Mouse (Mus musculus) adrenal gland, postnatal 10 days (tissue): ENCODE measurements around the gene 4931414P19Rik. TPM values are rescaled to one million over a fixed set of nuclear protein-coding genes. Genes with fewer than 3 reads are reported as not detected.

ENCODE experiments used
- DNase-seq: peaks from one replicate; pipeline ENCODE4 v3.0.0; 2021; ENCODE audit warnings: mixed read lengths
- long read RNA-seq, 2 experiments: library from polyadenylated mRNA; stranded (forward); transcript quantifications; one replicate each; pipeline ENCODE4 v2.0.0; 2021
- total RNA-seq, 2 experiments: library from RNA; stranded (reverse); gene quantifications; 2 replicates each; pipeline ENCODE4 v1.2.3; 2021

The 4931414P19Rik gene
- 1 to 10 TPM; 4.9 to 6.9 TPM for total RNA-seq
- long read RNA-seq, experiment 1, partial matches to known transcripts, result 1 of 8 reads
- long read RNA-seq, experiment 1, other reads (novel, unspliced or antisense), result 5 of 8 reads
- long read RNA-seq, experiment 2, partial matches to known transcripts, result 0 of 1 reads
- long read RNA-seq, experiment 2, other reads (novel, unspliced or antisense), result 1 of 1 reads

DNA sequence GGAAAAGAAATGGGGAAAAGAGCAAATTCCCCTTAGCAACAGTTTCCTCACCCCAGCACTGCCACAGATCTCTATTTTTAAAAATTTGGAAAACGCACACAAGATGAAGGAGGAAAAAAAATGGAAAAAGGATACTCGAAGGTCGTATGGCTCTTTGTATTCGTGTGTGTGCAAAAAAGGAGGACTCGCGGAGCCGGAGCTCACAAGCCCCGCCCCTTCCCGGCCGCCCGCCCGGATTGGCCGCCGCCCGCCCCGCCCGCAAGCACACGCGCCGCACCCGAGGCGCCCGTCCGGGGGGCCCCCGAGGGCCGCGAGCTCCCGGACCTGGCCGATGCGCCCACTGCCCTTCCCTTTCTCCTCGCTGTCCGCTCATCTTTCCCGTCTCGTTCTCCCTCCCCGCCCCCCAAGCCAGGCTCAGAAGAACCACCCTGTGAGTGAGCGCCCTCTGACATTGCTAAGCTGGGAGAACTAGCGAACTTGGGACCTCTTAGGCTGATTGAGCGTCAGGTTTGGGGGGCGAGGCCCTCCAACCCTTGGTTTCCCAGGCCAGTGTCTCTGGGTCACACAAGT is at the start of gene 4931414P19Rik:
4931414P19Rik (minus strand) TSS at position 242 of the 570 bp plus-strand sequence.
- DNase-seq, result peak; percentile 91

DNA sequence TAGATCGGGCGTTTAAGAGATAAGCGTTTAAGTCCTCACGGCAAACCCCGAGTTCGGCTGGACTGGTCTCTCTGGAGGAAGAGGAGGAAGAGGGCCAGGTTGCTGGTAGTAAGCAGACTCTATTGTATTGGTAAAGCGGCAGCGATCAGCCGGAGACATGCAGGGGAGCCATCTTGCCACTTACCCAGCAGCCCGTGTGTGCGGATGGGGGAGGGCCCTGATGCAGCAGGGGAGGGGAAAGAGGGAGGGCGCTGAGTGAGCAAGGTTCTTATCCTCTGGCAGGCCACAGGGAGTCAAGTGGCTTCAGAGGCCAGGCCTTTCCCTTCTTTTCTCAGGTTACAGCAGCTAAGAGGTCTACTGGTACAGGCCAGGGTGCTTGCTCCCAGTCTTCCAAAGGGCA is 47.7 kb upstream of the 4931414P19Rik start:
- DNase-seq, result peak; percentile 92

DNA sequence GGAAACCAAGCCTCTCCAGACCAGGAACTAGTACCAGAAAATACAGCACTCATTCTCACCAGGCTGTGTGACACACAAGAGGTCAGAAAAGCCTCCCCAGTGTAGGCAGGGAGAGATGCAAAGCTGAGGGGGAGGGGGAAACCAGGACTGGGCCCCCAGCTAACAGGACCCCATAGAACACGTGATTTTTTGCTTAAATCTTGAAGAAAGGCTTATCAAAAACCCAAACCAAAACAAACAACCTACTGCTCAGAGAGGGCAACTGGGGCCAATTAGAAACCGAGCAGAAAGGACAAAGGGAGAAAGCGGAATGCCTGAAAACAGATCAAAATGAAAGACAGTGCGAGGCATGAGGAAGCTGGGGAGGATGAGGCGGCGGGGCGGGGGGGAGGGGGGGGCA is 47.0 kb upstream of the 4931414P19Rik start:
- no peak for DNase-seq

DNA sequence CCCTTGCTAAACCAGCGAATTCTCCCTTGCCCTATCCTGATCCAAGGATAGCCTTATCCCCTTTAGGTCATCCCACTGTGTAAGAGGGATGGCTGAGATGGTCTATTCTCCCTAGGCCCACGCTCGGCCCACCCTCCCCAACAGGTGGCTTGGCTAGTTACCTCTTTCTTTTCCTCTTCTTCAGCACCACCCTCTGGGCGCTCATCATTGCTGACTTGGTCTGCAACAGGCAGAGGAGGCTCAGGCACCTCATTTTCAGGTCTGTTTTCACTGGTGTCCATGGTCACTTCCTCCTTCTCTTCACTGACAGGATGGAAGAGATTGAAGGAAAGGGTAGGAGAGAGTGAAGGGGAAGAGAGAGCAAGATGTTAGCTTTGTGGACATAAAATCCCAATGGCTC is 45.8 kb upstream of the 4931414P19Rik start:
- DNase-seq, result no peak

DNA sequence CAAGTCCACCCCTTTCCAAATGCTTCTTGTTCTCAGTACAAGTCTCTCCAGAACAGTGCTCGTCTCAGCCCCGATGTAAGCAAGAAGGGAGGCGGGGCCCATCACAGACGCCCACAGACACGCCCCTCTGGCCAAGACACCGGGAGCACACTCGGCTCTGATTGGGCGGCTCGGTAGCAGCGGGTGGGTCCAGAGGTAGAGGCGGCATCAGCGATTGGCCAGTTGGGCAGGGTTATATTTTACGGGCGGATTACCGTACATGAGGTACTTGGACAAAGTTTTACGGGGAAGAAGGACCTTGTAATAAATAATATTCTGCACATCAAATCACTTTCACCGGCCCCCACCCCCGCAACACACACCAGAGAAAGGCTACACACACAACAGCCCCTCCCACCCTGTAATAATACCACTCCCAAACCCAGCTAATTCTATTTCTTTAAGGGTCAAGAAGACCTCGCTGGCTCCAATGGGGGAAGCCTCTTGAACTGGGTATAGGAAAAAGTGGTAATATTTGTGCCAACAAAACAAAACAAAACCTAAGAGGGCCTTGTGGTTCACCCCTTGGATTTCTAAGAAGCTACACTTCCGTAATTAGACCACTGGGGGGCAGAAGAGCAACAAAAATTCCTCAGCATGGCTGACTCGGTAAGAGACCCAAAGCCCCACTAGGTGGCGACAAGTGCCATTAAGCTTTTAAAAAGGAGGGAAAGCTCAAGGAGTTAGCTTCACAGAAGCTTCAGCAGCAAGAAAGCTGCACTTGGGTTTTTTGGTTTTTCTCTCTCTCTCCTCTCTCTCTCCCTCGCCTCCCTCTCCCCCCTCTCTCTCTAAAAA is 45.0 kb upstream of the 4931414P19Rik start:
- peak; percentile 89 for DNase-seq

DNA sequence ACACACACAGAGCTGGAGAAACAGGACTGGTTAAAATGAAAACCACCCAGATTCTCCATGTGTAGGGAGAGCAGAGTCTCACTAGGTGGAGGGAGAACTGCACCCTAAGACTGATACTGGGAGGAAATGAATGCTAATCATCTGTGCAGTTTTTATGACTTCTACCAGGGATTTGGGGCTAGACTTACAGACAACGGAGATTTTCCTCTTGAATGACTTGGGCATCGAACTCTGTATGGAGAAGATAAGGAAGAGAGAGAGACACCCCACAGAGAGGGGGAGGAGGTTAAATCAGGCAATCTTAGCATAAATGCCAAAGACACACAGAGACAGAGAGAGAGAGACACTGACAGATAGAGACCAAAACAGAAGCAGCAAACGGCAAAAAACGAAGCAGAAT is 42.1 kb upstream of the 4931414P19Rik start:
- DNase-seq, result no peak

DNA sequence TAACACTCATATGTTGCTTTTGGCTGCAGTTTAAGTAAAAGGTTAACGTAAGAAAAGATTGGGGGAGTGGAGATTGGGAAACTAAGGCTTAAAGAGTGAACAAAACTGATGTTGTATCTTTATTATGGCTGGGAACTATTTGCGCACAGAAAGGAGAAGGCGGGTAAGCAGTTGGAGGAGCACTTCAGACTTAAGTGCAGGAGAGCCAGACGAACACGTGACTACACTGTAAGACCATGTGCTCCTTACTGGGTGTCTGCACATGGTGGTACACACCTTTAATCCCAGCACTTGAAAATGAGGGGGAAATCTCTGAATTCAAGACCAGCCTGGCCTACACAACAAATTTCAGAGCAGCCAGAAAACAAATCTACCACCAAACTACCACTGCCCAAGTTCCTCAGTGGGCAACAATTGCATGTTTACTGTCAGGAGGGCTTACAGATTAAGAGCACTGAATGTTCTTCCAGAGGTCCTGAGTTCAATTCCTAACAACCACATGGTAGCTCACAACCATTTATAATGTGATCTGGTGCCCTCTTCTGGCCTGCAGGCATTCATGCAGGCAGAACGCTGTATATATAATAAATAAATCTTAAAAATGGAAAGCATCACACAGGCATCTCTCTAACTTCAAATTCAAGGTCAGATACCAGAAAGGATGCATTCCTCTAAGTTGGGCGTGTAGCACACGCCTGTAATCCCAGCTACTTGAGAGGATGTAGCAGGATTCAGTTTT is 41.3 kb upstream of the 4931414P19Rik start:
- DNase-seq, result no peak

DNA sequence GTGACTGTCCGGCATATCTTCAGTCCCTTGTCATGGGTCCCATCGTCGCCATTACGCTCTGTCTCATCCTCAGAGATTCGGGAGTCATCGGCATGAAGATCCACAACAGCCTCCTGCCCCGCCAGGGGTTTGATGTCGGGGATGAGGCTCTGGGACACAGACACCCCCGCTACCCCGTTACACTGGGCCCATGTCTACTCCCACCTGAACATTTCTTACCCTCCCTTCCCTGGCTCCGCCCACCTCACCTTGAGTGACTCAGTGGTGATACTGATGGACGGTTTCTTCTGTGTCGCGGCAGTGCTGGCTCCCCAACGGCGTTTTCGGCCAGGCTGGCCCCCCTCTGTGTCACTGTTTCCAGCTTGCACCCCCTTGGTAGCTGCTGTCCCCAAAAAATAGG is 40.7 kb upstream of the 4931414P19Rik start:
- DNase-seq, result no peak

DNA sequence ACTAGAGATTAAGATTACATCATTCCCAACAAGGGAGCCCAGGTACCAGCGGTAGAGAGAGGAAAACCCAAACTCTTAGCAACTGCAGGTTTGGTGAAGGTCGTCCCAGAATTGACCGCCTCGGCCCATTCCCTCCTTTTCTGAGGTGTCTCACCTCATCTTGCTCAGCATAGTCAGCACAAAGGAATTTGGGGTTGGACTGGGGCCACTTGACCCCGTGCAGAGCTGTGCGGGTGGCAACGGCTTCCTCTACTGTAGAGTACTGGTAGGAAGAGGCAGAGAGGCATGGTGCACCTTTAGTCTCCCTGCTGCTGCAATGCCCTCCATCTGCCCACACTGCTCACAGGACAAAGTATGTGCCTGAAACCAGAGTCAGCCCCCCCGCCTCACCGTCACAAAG is 38.5 kb upstream of the 4931414P19Rik start:
- no peak for DNase-seq

DNA sequence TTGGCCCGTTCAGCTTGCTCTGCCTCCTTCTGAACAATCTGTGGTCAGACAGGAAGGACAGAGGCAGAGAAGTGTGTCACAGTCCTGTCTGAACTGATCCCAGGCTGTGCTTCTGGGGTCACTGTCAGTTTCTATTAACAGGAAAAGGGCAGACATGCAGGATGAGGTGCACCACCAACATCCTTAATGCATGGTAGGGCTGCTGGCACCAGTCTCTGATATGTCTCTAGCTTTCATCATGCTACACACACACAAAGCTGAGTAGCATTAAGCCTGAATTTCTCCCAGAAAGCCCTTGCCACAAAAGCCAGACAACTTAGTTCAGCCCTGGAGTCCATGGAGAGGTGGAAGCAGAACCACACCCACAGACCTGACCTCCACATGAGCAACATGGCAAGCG is 37.2 kb upstream of the 4931414P19Rik start:
- no peak for DNase-seq

DNA sequence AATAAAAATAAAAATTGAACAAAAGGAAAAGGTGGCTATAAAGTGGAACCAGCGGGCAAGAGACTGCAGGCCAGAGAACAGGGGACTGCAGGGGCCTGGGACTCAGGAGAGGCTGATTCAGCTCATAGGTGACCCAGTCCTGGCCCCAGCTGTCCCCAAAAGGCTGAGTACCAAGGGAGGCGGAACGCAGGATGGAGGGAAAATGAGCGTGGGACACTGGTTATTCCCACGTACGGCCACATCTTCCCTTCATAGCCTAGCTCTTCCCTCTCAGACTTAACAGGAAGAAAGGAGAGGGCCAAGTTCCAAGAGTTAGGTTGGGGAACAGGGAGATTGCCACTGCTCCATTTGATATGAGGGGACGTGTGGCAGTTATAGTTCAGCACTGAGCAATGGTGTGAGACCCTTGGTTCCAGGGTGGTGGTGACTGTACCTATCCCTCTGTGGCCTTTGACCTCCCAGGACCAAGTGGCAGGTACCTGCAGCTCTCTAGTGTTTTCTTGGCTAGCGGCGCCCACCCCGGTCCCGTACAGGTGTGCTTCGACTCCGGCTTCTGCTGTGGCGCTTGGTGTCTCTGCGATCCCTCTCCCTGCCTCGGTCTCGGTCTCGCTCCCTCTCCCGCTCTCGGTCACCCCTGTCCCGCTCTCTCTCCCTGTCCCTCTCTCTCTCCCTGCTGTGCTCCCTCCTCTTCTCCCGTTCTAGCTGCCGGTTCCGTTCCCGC is 36.6 kb upstream of the 4931414P19Rik start:
- DNase-seq, result no peak

DNA sequence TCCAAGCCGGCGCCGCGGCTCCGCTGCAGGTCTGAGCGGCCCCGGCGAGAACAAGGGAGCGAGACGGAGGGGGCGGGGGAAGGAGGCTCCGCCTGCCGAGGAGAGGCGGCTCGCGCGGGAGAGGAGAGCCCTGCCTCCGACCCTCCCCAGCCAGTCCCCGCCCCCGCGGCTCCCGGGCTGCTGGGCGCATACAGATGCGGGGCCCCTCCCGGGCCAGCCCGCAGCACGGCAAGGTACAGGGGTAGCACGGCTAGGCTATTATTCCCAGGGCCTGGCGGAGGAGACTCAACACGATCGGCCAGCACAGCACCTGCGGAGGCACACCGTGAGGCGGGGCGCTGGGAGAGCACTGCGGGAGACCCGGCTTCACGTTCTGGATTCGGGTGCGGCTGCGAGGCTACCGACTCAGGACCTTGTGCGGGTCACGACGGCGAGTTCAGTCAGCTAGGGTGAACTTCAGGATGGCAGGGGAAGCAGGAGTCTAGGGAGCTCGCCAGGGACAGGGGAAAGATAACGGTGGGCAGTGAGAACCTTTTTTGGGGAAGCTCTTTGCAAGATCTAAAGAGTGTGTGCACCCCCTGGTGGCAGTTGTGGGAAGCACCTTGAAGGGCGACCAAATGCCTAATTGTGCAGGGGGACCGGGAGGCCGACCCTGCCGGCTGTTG is 35.6 kb upstream of the 4931414P19Rik start, which contains the start of gene Cdh24:
Cdh24 (minus strand) TSS at position 60 of the 665 bp plus-strand sequence.
- DNase-seq, result peak; percentile 94

DNA sequence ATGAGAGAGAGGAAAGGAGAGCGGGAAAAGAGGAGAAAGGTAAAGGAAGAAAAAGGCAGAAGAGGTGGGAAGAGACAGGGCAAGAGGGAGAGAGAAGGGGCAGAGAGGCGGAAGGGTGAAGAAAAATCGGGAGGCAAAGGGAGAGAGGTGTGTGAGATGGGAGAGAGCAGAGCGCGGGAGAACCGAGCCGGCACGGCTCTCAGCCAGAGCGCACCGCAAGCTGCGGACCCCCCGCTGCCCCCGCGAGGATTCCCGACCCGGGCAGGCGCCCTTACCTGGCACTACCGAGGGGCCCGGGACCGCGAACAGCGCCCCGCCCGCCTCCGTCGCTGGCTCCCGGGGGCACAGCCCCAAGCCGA is 35.1 kb upstream of the 4931414P19Rik start, which contains the start of gene Gm17606:
Gm17606 (plus strand) TSS at position 7 of the 359 bp plus-strand sequence.
- no peak for DNase-seq

DNA sequence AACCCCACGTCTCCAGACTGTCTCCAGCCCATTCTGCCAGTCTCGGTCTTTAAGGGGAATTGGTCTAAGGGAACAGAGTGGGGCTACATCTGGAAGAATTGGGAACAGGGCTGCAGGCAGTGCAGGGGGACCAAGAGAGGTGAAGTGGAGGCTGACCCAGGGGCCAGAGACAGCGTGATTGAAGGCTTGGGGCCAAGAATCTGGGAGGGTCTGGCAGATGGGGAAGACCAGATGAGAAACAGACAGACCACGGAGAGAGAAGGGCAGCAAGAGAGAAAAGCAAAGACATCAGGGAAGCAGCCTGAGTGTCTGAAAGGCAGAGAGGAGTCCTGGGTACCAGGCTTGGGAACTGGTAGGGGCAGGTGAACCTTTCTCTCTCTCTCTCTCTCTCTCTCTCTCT is 34.3 kb upstream of the 4931414P19Rik start:
- DNase-seq, result no peak

DNA sequence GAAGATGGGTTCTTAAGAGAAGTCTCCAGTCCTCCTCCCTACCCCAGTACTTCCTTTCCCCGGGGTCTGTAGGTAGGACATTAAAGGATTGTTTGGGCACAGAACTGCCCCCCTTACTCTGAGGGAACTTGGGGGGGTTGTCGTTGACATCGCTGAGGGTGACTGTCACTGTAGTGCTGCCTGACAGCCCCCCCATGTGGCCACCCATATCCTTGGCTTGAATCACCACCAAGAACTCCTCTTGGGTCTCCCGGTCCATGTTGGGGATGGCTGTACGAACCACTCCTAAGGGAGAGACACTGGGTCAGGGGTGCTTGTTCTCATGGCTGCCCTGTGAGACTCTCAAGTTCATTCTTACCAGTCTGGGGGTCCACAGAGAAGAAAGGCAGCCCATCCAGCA is 32.4 kb upstream of the 4931414P19Rik start:
- DNase-seq, result no peak

DNA sequence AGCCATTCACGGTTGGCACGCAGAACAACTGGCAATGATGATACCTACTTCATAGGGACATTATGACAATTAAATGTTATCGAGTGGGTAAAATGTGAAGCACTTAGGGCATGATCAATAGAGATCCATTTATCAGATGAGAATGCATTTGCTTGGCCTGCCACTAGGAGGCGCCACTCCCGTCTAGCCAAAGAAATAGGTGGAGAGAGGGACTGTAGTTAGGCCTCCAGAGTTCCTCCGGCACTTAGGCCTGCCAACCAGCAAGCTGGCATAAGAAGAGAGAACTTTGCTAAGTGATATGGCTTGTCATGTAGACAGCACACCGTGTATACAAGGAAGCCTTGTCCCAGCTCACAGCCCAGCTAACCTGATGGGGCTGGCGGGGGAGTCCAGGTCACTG is 31.2 kb upstream of the 4931414P19Rik start:
- peak; percentile 68 for DNase-seq

DNA sequence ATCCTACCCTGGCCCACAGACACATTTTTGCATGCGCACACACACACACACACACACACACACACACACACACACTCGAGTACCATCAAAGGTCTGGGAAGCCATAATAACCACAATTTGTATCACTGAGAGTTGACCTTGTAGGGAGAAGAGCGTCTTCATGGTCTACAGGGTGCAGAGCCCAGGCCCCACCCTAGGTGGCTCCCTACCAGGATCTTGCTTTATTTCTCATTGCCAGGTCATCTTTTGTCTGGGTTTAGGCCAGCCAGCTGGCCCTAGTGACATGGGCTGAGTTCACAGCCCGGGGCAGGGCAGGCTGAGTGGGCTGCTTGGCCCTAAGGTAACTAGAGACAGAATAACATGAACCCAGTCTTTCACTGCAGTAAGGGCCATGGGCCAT is 28.4 kb upstream of the 4931414P19Rik start:
- no peak for DNase-seq

DNA sequence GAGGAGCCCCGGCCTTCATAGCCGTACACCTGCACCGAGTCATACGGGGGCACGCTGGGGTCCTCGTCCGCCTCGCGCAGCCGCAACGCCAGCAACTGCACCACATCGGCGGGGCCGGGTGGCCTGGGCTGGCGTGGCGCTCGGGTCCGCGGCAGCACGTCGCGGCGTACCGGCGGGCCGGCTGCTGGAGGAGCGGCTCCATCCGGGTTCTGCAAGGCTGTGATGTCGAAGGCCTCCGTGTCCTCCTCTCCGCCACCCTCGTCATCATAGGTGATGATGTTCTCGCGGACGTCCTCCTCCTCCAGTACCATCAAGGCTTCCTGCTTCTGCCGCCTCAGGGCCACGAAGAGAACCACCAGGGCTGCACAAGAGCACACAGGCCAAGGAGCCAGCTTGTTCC is 26.5 kb upstream of the 4931414P19Rik start:
- no peak for DNase-seq

DNA sequence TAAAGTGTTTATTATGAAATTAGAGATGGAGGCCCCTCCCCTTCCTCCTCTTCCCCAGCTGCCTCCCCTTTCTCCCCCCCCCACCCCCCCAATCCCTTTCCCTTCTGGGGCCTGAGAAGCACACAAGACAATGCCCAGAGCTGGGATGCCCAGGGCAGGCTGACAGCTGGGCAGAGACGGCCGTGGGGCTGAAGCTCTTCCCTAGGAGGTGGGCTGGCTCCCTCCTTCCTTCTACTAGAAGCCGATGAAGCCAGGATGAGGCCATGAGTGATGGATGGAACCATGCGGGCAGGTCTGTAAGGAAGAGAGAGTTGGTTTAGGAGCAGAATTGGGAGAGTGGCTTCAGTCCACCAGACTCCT is 25.4 kb upstream of the 4931414P19Rik start:
- no peak for DNase-seq

DNA sequence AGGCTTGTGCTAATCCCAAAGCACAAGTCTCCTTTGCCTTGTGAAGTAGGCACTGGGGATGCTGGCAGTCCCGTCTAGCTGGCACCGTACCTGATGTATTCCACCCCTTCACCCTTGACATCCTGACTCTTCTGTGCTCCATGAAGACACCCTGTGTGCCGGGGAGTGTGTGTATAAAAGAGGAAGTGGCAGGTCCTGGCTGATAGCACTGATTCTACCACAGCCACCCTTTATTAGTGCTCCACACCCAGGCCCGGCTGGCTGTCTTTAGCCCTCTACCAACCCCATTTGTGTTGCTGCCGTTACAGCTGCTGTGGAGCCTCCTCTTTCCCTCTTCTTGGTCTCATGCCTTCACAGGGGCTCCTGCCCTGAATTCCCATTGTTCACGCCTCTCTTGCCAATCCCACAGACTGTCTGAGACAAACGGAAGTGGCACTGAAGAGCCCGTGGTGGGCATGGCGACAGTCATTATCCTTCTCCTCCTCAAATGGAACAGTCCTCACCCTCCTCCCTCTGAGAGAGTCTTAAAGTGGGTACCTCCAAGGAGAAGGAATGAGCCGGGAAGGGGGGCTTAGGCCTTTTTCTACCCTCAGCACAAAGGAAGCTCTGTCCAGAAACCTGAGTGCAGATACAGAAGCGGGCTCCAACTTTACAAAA is 24.9 kb upstream of the 4931414P19Rik start:
- DNase-seq, result no peak

DNA sequence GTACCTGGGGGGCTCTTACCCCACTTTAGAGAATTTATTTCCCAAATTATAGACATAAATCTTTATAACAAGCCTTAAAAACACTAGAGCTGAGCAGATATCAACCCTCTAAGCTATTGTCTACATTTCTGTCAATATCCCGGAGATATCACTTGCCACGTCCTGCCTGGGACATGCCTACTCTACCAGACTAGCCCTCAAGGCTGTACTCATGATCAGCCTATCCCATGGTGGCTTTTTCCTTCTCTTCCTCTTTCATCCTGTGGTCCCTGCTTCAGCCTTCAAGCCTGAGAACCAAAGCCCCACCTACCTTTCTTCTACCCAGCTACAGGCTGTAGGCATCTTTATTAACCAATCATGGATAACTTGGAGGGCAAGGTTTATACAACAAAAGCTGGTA is 24.0 kb upstream of the 4931414P19Rik start:
- no peak for DNase-seq
